Mouse (Mus musculus) mesoderm, embryonic 11.5 days (tissue): ENCODE results near the gene Fam217b.
A peak's percentile ranks its signal among the peaks of the same experiment; 100 is the strongest.

Experiments used
- DNase-seq: peaks from one replicate; pipeline ENCODE4 v3.0.0-alpha.2; 2012; ENCODE audit warnings: low read depth, low spot score

Fam217b gene

GRCm38 (mm10) chr2:178437311-178437710 lies 23.0 kb downstream of the Fam217b start:
- DNase-seq = no peak

GRCm38 (mm10) chr2:178449386-178449785 lies 35.1 kb downstream of the Fam217b start:
- no peak for DNase-seq

DNA sequence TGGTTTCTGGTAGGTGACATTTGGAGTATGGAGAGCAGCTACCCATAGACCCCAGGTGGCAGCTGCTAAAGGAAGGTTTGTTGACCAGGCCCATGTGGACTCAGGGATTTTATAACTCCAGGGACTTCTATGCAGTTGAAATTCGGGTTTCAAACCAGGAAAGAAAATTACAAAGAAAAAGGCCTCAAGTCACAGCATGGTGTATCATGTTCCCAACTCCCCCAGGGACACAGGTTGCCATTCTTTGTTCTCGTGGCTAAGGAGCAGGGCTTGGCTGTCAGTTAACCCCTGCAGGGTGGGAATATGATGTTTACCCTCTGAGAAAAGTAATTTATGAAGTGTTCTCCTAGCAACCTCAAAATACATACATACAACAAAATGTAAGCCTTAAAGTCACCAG lies 35.9 kb downstream of the Fam217b start:
- no peak for DNase-seq

DNA sequence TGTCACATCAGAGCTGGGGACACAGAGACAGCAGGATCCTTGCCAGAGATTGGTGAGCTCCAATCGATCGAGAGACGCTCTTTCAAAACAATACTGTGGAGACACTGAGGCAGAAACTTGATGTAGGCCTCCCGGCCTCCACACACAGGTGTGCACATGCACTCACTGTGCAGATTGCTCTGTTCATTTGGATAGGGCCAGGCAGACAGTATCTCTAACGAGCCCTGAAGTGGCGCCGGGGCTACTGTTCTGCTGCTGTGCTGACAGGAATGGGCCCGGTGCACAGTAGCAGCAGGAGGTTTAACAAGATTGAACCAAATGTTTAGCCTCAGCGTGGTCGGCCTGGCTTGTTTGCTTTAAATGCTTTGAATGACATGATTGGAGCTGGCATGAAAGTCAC lies 36.6 kb downstream of the Fam217b start:
- DNase-seq = no peak

GRCm38 (mm10) chr2:178454664-178455516 lies 40.6 kb downstream of the Fam217b start:
- peak; percentile 78 for DNase-seq

DNA sequence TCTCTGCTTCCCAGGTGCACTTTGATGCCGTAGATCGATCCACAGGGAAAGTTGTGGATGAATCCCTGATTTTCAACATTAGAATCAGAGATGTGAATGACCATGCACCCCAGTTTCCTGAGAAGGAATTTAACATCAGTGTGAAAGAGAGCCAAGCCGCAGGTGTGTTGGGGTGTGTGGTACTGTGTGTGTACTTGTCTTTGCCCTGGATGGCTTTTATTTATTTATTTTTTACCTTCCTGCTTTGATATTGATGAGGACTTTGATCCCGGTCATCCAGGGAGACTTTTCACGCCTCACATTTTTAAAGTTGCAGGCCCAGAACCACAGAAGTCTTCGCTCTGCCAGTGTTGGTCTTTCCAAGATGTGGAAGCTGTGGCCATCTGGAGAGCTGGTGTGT lies 43.1 kb downstream of the Fam217b start:
- no peak for DNase-seq

DNA sequence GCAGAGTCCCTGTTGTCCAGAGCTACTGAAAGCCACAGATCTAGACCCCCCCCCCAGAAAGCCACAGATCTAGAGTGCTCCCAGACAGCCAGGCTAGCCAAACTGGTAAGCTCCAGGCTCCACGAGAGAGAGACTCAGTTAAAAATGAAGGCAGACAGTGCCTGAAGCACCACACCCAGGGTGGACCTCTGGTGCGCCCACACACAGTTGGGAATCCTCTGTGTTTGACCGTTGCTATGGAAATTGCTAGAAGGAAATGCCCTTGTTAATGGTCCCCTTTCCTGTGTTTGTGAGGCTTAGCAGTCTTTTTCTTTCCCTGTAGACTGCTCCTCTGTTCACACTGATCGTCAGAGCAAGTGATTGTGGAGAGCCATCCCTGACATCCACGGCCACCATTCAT lies 46.0 kb downstream of the Fam217b start:
- no peak for DNase-seq

DNA sequence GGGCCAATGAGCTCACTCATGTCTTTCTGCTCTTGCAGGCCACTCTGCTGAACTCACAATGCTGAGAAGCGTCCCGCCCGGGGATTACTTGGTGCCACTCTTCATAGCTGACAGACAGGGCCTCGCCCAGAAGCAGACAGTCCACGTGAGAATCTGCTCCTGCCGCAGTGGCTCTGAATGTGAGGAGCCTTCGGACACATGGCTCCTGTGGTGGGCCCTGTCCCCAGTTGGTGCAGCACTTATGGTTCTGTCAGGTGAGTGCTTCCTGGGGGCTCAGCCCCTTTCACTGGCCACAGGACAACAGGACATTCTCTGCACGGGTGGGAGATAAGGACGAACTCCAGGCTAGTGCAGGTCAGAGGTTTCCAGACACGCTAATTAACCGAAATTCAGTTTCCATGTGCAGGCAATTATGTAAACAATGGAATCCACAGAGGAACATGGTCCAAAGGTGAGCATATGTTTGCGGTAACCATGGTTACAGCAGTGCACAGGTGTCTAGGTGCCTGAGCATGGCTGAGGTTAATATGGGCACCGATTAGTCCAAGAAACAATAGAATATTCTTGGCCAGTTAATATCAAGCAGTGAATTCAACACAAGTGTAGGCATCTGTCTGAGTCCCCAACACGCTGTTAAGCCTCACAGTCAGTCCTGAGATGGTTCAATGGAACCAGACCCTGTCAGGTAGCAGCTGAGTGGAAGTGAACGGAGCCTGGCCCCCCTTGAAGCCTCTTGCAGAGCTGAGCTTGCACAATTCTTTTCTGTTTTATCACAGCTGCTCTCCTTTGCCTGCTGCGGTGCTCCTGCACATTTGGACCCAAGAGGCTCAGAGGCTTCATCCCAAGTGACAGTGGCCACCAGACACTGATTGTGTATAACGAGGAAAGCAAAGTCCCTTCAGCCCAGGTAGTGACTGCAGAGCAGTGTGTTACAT lies 57.5 kb downstream of the Fam217b start:
- DNase-seq = no peak

DNA sequence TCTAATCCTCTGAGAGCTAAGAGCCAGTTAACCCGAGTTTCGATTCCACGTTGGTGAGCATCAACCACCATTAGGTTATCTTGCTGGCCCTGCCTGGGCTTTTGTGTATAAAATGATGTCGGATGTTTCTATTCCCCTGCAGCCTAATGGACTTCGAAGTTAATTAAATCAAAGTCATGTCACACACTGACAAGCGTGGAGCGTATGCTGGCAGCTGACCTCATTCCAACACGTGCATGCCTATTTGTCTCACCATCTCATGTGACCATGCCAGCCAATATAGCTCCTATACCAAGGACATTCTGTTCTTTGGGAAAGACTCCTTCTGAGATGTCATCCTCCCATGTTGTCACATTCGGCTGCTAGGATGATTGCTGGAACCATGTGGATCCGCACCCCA lies 59.6 kb downstream of the Fam217b start:
- no peak for DNase-seq
